17 mouse cellular contexts compared by ENCODE assay signal in genomic region chr1:163873158-163873557, GRCm38 (mm10).
"Had no signal": no experiment of that assay in that cellular context is flagged by ENCODE, and none has a peak within 500 bp of the region (broad histone marks: within the 10 kb centered on the region; RNA-seq: fewer than 3 reads in every experiment).

No protein-coding gene starts in this region.

- H3K36me3 ChIP-seq: intestine, embryonic 15.5 days; liver, embryonic 12.5 days had no signal

- H3K27ac ChIP-seq: hindbrain, postnatal 0 days; intestine, embryonic 15.5 days; limb, embryonic 15.5 days; liver, embryonic 12.5 days; macrophage; midbrain, embryonic 12.5 days; neural tube, embryonic 15.5 days; stomach, postnatal 0 days had no signal

- H3K4me1 ChIP-seq: intestine, embryonic 15.5 days; liver, embryonic 12.5 days; midbrain, embryonic 12.5 days; neural tube, embryonic 15.5 days had no signal

- H3K4me3 ChIP-seq: intestine, embryonic 15.5 days; limb, embryonic 15.5 days; liver, embryonic 12.5 days; megakaryocyte, embryonic 14.5 days; midbrain, embryonic 12.5 days; myocyte; neural tube, embryonic 15.5 days had no signal

- H3K9me3 ChIP-seq: intestine, embryonic 15.5 days; limb, embryonic 15.5 days; liver, embryonic 12.5 days; megakaryocyte, embryonic 14.5 days; midbrain, embryonic 12.5 days; neural tube, embryonic 15.5 days had no signal

- ATAC-seq: hindbrain, postnatal 0 days; intestine, embryonic 15.5 days; liver, embryonic 12.5 days had no signal

- H3K27me3 ChIP-seq: intestine, embryonic 15.5 days; limb, embryonic 15.5 days; liver, embryonic 12.5 days; megakaryocyte, embryonic 14.5 days; midbrain, embryonic 12.5 days; neural tube, embryonic 15.5 days had no signal

- DNase-seq: kidney, adult 18-20 months; kidney, postnatal 10 days; kidney, postnatal 4 days; lung, embryonic 14.5 days; lung, postnatal 10 days; thymus, adult 18-20 months; thymus, postnatal 14 days had no signal

- H3K9ac ChIP-seq: intestine, embryonic 15.5 days; limb, embryonic 15.5 days; liver, embryonic 12.5 days; lung, embryonic 14.5 days; midbrain, embryonic 12.5 days; neural tube, embryonic 15.5 days had no signal

- H3K4me2 ChIP-seq: intestine, embryonic 15.5 days; limb, embryonic 15.5 days; liver, embryonic 12.5 days; lung, embryonic 14.5 days; midbrain, embryonic 12.5 days; neural tube, embryonic 15.5 days had no signal
